Mouse (Mus musculus) testis, adult 2 months (tissue): ENCODE measurements at regions not wholly inside any gene's neighbourhood (a gene's known extent, or its start where the extent isn't known, plus 50 kb on each side); places are given as distances from the start of the nearest gene placed in this dataset.

Source experiments
- CTCF ChIP-seq: fragments of 200-500 bp; IDR thresholded peaks from 2 replicates; pipeline ENCODE4 v1.5.1; 2012; ENCODE audit warnings: low read depth, mild to moderate bottlenecking, inconsistent platforms, low read length, moderate library complexity; ENCODE audit not compliant: control insufficient read depth, insufficient read depth, insufficient replicate concordance
- POLR2A ChIP-seq: fragments of 200-500 bp; IDR thresholded peaks from 2 replicates; pipeline ENCODE4 v1.6.1; 2012; ENCODE audit warnings: low read depth, mild to moderate bottlenecking, inconsistent platforms, low read length, moderate library complexity; ENCODE audit not compliant: control insufficient read depth

- TF ChIP-seq POLR2A: no peak
- TF ChIP-seq CTCF: no peak
Measured at GRCm38 (mm10) chr7:136780708-136781107, 113.7 kb upstream of the Mgmt start.
